Mouse (Mus musculus): ENCODE measurements around the gene Zfp654.
A peak's percentile ranks its signal among the peaks of the same experiment; 100 is the strongest.

The Zfp654 gene

DNA sequence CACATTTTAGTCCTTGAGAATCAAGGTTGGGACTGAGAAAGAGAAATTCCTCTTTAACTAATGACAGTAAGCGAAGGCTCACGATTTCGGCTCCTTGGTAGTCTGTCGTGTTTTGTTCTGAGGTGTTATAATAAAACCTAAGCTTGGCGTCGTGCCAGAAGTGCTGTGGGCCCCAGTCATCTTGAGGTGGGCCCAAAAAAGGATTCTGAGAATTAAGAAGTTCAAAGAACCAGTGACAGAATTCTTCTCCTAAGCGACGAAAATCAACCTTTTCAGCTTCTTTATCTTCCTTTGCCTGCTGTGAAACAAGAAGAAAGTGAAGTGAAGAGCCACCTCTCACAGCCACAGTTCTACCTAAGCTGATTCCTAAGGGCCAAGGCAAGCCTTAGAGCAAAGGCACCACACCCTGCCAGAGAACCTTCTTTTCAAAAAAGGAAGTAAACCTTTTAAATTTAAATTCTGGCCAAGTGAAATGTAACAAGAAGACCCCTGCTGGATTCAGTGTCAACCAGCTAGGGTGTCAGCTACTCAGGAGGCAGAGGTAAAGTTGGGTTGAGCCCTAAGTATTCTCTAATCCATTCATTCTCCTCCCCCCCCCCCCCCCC, 84.7 kb downstream of the Zfp654 start:
- no peak for DNase-seq (ENCODE audit: low spot score in 2 of 2)

DNA sequence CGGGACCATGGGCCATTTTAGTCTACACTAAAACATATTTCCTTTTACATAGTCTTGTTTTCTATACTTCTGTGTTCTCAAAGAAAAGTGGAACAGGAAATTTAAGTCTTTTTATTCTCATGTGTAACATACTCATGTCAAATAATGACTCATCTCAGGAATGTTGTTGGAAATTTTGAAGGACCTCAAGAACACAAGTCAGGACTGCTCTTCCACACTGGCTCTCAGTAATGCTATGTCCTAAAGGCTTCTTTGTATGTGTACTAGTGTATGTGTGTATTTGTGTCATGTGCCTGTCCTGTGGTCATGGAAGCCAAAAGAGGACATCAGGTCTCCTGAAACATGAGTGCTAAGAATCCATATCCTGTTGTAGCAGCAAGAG, 92.2 kb downstream of the Zfp654 start:
- no peak for DNase-seq (ENCODE audit: low spot score in 2 of 2)

DNA sequence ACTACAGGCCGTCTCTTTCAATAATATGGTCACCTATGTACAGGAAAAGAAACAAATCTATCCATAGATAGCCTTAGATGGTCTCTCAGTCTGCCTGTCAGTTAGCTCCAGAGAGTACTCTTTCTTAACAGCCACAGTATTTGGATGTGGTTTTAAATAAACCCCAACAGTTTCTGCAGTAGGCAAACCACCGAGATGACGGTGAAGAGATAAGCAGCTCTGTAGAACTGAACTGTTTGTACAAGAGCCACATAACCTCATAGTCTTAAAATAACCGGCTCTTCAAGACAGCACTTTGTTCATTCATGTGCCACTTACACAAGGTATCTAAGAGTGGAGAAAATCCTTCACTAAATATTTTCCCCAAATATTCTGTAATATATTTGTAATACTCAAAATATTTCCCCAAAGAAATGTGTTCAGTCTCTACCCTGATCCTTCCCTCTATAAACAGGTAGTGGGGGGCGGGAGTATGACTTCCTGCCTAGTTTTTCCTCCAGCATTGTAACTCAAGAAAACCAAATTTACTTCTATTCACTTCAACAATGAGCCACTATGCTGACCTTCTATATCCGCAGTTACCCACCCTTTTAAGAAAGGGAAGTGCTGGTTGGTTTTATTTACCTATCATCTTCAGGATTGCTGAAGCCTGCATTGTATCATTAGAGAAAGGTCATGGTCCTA, 92.7 kb downstream of the Zfp654 start:
- DNase-seq (ENCODE audit: low spot score in 2 of 2), result no peak

DNA sequence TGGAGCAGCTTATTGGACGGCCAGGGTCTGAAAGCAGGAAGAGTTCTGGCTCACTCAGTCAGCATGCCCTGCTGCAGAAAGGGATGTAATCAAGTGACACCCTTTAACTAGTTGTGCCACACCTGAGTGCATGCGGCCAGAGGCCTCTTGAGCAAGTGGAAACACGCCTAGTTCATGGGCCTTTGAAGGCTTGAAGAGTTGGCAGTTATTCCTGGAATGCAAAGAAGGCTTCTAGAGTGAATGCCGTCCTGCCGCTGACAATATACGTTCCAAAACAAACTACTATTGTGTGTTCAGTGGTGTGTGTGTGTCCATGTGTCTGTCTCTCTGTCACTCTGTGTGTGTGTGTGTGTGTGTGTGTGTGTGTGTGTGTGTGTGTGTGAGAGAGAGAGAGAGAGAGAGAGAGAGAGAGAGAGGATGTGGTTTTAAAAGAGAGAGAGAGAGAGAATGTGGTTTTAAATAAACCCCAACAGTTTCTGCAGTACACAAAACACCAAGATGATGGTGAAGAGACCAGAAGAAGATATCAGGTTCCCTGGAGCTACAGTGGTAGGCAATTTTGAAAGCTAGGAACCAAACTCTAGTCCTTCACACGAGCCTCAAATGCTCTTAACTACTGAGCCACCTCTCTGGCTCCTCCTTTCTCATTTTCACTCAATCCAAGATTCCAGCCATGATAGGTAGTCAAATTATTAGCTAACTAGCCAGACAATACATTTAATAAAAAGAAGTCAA, 93.6 kb downstream of the Zfp654 start:
- DNase-seq (ENCODE audit: low spot score in 2 of 2), result no peak

GRCm38 (mm10) chr16:64756321-64756720, 95.1 kb downstream of the Zfp654 start:
- no peak for DNase-seq (ENCODE audit: low spot score in 2 of 2)

GRCm38 (mm10) chr16:64754743-64755139, 96.7 kb downstream of the Zfp654 start:
- DNase-seq (ENCODE audit: low spot score in 2 of 2), result no peak

- no peak for DNase-seq (ENCODE audit: low spot score in 2 of 2)
These were observed 97.3 kb downstream of the Zfp654 start for GRCm38 (mm10) chr16:64753990-64754742.

- DNase-seq (ENCODE audit: low spot score in 2 of 2), result peak; percentile 29 to 71
These were observed 103.2 kb downstream of the Zfp654 start for GRCm38 (mm10) chr16:64748237-64748636.

- DNase-seq (ENCODE audit: low spot score in 2 of 2), result no peak
These were observed 106.4 kb downstream of the Zfp654 start for GRCm38 (mm10) chr16:64745089-64745488.

DNA sequence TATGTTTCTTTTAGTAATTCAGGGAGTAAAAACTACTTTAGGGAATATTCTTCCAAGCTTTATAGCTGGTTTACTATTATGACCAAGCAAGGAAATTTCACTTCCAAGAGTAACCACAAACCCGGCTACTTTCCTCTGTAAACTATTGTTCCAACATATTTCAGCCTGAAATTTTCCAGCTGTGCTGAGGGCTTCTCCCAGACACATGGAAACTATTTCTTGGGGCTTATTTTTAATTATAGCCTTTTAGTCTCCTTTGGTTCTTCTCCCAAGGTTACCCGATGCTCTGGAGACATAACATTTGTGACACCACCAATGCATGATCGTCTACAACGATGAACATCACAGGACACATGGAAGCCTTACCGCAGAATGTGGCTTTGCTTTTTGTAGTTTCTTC, 114.2 kb downstream of the Zfp654 start:
- no peak for DNase-seq (ENCODE audit: low spot score in 2 of 2)
